Mouse (Mus musculus): ENCODE measurements around the gene Apol11a. TPM values are rescaled to one million over a fixed set of nuclear protein-coding genes. Genes with fewer than 3 reads are reported as not detected.
"Not testable (repeated sequence)": the region's sequence is repeated elsewhere in the genome, so short reads cannot be mapped to it uniquely, and the experiment has no call there.

Apol11a gene
- polyA plus RNA-seq, 1 experiment from 2014 or later: not detected

DNA sequence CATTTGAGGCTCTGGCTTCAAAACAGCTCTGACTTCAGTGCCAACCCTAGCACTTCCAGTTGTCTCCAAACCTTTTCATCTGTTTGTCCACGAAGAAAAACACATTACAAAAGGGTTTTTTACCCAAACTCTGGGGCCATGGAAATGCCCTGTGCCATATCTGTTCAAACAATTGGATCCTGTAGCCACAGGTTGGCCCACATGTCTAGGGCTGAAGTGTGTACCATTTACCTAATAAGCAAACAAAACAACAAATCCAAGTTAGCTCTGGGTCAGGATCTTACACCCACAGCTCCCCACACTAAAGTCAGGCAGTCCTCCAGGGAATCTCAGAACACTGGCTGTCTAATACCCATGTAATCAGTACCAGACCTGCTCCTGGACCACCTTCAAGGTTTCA lies 31.1 kb downstream of the Apol11a start:
- not testable (repeated sequence) for H3K27me3 ChIP-seq (ENCODE audit: control insufficient read depth, insufficient read depth, low read length); H3K9ac ChIP-seq (ENCODE audit: low read length); DNase-seq (ENCODE audit: low spot score, missing footprints); H3K36me3 ChIP-seq (ENCODE audit: control insufficient read depth, insufficient read depth, low read length); H3K4me3 ChIP-seq (ENCODE audit: low read depth, low read length); H3K4me2 ChIP-seq; H3K4me1 ChIP-seq (ENCODE audit: control insufficient read depth, insufficient read depth, low read length); ATAC-seq (ENCODE audit: low FRiP score); H3K27ac ChIP-seq (ENCODE audit: low read depth, low read length); H3K9me3 ChIP-seq (ENCODE audit: control insufficient read depth, low read length)
- 47% methylated on average over 1 of the region's 1 CpGs for WGBS

- no peak for ATAC-seq (ENCODE audit: low FRiP score)
- no peaks in the 10 kb centered on the region for H3K36me3 ChIP-seq (ENCODE audit: control insufficient read depth, insufficient read depth, low read length)
Measured at GRCm38 (mm10) chr15:77561792-77562191, 53.7 kb downstream of the Apol11a start, which contains the start of gene 1700025B11Rik. 1700025B11Rik (minus strand) TSS chr15:77561892.

GRCm38 (mm10) chr15:77563219-77563618 lies 55.1 kb downstream of the Apol11a start:
- H3K9me3 ChIP-seq (ENCODE audit: control insufficient read depth, low read length): no peaks in the 10 kb centered on the region
- no peak overlapping the region for H3K4me3 ChIP-seq (ENCODE audit: low read depth, low read length)
- H3K4me2 ChIP-seq: no peak overlapping the region
- H3K27me3 ChIP-seq (ENCODE audit: control insufficient read depth, insufficient read depth, low read length): no peaks in the 10 kb centered on the region
- no peak for ATAC-seq (ENCODE audit: low FRiP score)
- H3K36me3 ChIP-seq (ENCODE audit: control insufficient read depth, insufficient read depth, low read length): no peaks in the 10 kb centered on the region
- DNase-seq (ENCODE audit: low spot score, missing footprints): no peak
- no peak overlapping the region for H3K9ac ChIP-seq (ENCODE audit: low read length)
- H3K4me1 ChIP-seq (ENCODE audit: control insufficient read depth, insufficient read depth, low read length): no peaks in the 10 kb centered on the region
- no peak overlapping the region for H3K27ac ChIP-seq (ENCODE audit: low read depth, low read length)

More at GRCm38 (mm10) chr15:77561792-77562191, 53.7 kb downstream of the Apol11a start, which contains the start of gene 1700025B11Rik:
- DNase-seq (ENCODE audit: low spot score, missing footprints): no peak
- Histone ChIP-seq H3K4me1 (ENCODE audit: control insufficient read depth, insufficient read depth, low read length) (no peaks in the 10 kb centered on the region), H3K9ac (ENCODE audit: low read length) (no peak within 1 kb of the TSS), H3K4me2 (no peak within 1 kb of the TSS), H3K27ac (ENCODE audit: low read depth, low read length) (no peak within 1 kb of the TSS), H3K9me3 (ENCODE audit: control insufficient read depth, low read length) (no peaks in the 10 kb centered on the region), H3K4me3 (ENCODE audit: low read depth, low read length) (no peak within 1 kb of the TSS), H3K27me3 (ENCODE audit: control insufficient read depth, insufficient read depth, low read length) (no peaks in the 10 kb centered on the region)

Other genes starting within 250 kb of the Apol11a start
- 73.2 and 79.9 TPM in 2 replicates for gene Rbfox2, start 201.3 kb upstream of the Apol11a start, polyA plus RNA-seq (2014; fragmentation: Nextera tagmentation; extraction: Ambion mirVana)
- gene Apol7a, start 109.2 kb upstream of the Apol11a start, polyA plus RNA-seq (2014; fragmentation: Nextera tagmentation; extraction: Ambion mirVana): not detected in 2 replicates
- not detected in 2 replicates for gene Apol9a, start 97.1 kb upstream of the Apol11a start, polyA plus RNA-seq (2014; fragmentation: Nextera tagmentation; extraction: Ambion mirVana)
- gene Apol7b, start 60.8 kb upstream of the Apol11a start, polyA plus RNA-seq (2014; fragmentation: Nextera tagmentation; extraction: Ambion mirVana): not detected in 2 replicates
- not detected in 2 replicates for gene Apol10a, start 31.2 kb upstream of the Apol11a start, polyA plus RNA-seq (2014; fragmentation: Nextera tagmentation; extraction: Ambion mirVana)
- not detected in 2 replicates for gene Apol7c, start 25.0 kb downstream of the Apol11a start, polyA plus RNA-seq (2014; fragmentation: Nextera tagmentation; extraction: Ambion mirVana)
- not detected in 2 replicates for gene 1700025B11Rik, start 53.6 kb downstream of the Apol11a start, polyA plus RNA-seq (2014; fragmentation: Nextera tagmentation; extraction: Ambion mirVana)
- gene Apol10b, start 87.9 kb downstream of the Apol11a start, polyA plus RNA-seq (2014; fragmentation: Nextera tagmentation; extraction: Ambion mirVana): 0.29 TPM in 1 of 2 replicates, not detected in the other
- not detected in 2 replicates for gene Gm36245, start 91.0 kb downstream of the Apol11a start, polyA plus RNA-seq (2014; fragmentation: Nextera tagmentation; extraction: Ambion mirVana)
- not detected in 2 replicates for gene Apol11b, start 135.0 kb downstream of the Apol11a start, polyA plus RNA-seq (2014; fragmentation: Nextera tagmentation; extraction: Ambion mirVana)
- not detected in 2 replicates for gene Apol7e, start 190.6 kb downstream of the Apol11a start, polyA plus RNA-seq (2014; fragmentation: Nextera tagmentation; extraction: Ambion mirVana)
- not detected in 2 replicates for gene Apol9b, start 220.8 kb downstream of the Apol11a start, polyA plus RNA-seq (2014; fragmentation: Nextera tagmentation; extraction: Ambion mirVana)
- gene Apol8, start 248.7 kb downstream of the Apol11a start, polyA plus RNA-seq (2014; fragmentation: Nextera tagmentation; extraction: Ambion mirVana): 0.11 and 0.34 TPM in 2 replicates